ENCODE assay signal across 8 mouse cellular contexts in the genomic region with DNA sequence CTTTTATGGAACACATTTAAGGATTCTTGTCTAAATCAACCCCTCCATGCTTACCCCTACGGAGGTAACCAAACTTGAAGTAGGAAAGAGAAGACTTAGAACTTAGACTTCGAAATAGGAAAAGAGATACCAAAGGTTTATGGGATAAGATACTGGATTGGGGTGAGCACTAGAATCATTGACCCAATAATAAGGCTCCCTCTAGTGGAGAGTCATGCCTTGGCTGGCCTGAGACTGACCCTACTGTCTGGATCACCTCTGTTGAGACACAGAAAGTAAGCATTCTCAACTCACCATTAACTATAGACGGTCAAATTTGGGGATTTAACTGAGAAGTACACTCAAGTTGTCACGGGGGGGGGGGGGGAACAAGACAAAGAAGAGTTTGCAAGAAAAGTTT.
DNase-seq lines count a peak whose midpoint lies in the region; ATAC-seq and TF ChIP-seq lines count a peak whose summit lies in the region.

No protein-coding gene starts in this region.

- no peak overlapping the region for H3K4me2 ChIP-seq in kidney, embryonic 15.5 days
- no peak overlapping the region for H3K4me2 ChIP-seq in hindbrain, postnatal 0 days (ENCODE audit: low read depth, low read length)
- H3K4me2 ChIP-seq in midbrain, embryonic 14.5 days (ENCODE audit: low read length): no peak overlapping the region

- no peaks in the 10 kb centered on the region for H3K27me3 ChIP-seq in kidney, embryonic 15.5 days
- no peaks in the 10 kb centered on the region for H3K27me3 ChIP-seq in hindbrain, postnatal 0 days (ENCODE audit: insufficient read depth, low read length)
- H3K27me3 ChIP-seq in midbrain, embryonic 14.5 days (ENCODE audit: control insufficient read depth, insufficient read depth, low read length): no peaks in the 10 kb centered on the region

- H3K36me3 ChIP-seq in kidney, embryonic 15.5 days: no peaks in the 10 kb centered on the region
- no peaks in the 10 kb centered on the region for H3K36me3 ChIP-seq in hindbrain, postnatal 0 days (ENCODE audit: insufficient read depth, low read length)
- no peaks in the 10 kb centered on the region for H3K36me3 ChIP-seq in midbrain, embryonic 14.5 days (ENCODE audit: control insufficient read depth, insufficient read depth, low read length)

- TF ChIP-seq CTCF in hindbrain, postnatal 0 days (IDR thresholded peaks at IDR 0.05; ENCODE audit: low read depth): peak; percentile 70

- H3K27ac ChIP-seq in kidney, embryonic 15.5 days: no peak overlapping the region
- H3K27ac ChIP-seq in hindbrain, postnatal 0 days: no peak overlapping the region
- H3K27ac ChIP-seq in midbrain, embryonic 14.5 days (replicated peaks; ENCODE audit: low read depth, low read length): no peak overlapping the region

- ATAC-seq in kidney, embryonic 15.5 days (replicated peaks; ENCODE audit: low FRiP score): no peak
- ATAC-seq in hindbrain, postnatal 0 days: 0 out of 2 replicates have a peak, but pooled peaks have one; percentile 49
- ATAC-seq in midbrain, embryonic 14.5 days (ENCODE audit: low FRiP score, low TSS enrichment): no peak

- no peaks in the 10 kb centered on the region for H3K4me1 ChIP-seq in kidney, embryonic 15.5 days
- H3K4me1 ChIP-seq in hindbrain, postnatal 0 days (ENCODE audit: insufficient read depth, low read length): peaks cover 12% of the 10 kb centered on the region; the same call in 1 of the 2 replicates
- H3K4me1 ChIP-seq in midbrain, embryonic 14.5 days (ENCODE audit: control insufficient read depth, insufficient read depth, low read length): 0 out of 2 replicates have a peak, but pooled peaks cover 3% of the 10 kb centered on the region

- 47% methylated on average over 4 of the region's 4 CpGs for WGBS in kidney, embryonic 15.5 days
- WGBS in hindbrain, postnatal 0 days: 58% methylated on average over 4 of the region's 4 CpGs
- WGBS in midbrain, embryonic 14.5 days: 42% methylated on average over 4 of the region's 4 CpGs

- no peak overlapping the region for H3K9ac ChIP-seq in kidney, embryonic 15.5 days
- H3K9ac ChIP-seq in hindbrain, postnatal 0 days (replicated peaks; ENCODE audit: low read length): no peak overlapping the region
- no peak overlapping the region for H3K9ac ChIP-seq in midbrain, embryonic 14.5 days (replicated peaks; ENCODE audit: low read length)

- peak; percentile 27 for DNase-seq in kidney, adult 11 months
- DNase-seq in Muller cell, postnatal 12 days (ENCODE audit: inconsistent ontology term): peak; percentile 31
- peak; percentile 53 for DNase-seq in cerebellum, adult 9-11 months
- peak; percentile 54 for DNase-seq in hindbrain, postnatal 0 days (ENCODE audit: low spot score)
- peak; percentile 69 for DNase-seq in midbrain, embryonic 14.5 days
- no peak for DNase-seq in c-Kit-positive CD71-positive TER-119-positive erythroid progenitor cells, embryonic 14.5 days (ENCODE audit: low spot score)
- DNase-seq in gastrocnemius, adult 18-20 months (ENCODE audit: low spot score): no peak

- no peaks in the 10 kb centered on the region for H3K9me3 ChIP-seq in kidney, embryonic 15.5 days (replicated peaks)
- H3K9me3 ChIP-seq in hindbrain, postnatal 0 days (ENCODE audit: low read length): no peaks in the 10 kb centered on the region
- no peaks in the 10 kb centered on the region for H3K9me3 ChIP-seq in midbrain, embryonic 14.5 days (ENCODE audit: control insufficient read depth, low read length)

- no peak overlapping the region for H3K4me3 ChIP-seq in kidney, embryonic 15.5 days (replicated peaks)
- no peak overlapping the region for H3K4me3 ChIP-seq in hindbrain, postnatal 0 days (ENCODE audit: low read length)
- H3K4me3 ChIP-seq in midbrain, embryonic 14.5 days (replicated peaks; ENCODE audit: low read depth, low read length): no peak overlapping the region

Comparison
In these comparisons a context has a peak if more than half of its experiments do, and no peak if none do; other contexts are left out.
1. DNase-seq: peak in kidney, adult 11 months (single experiment), Muller cell, postnatal 12 days (single experiment), cerebellum, adult 9-11 months (single experiment), hindbrain, postnatal 0 days (single experiment) and midbrain, embryonic 14.5 days (single experiment); none in c-Kit-positive CD71-positive TER-119-positive erythroid progenitor cells, embryonic 14.5 days (single experiment) and gastrocnemius, adult 18-20 months (single experiment).